Mouse (Mus musculus) thymus, adult 2 months (tissue): Measurements from ENCODE around the gene Mfap4. TPM values are rescaled to one million over a fixed set of nuclear protein-coding genes. Genes with fewer than 3 reads are reported as not detected.

Source experiments
- DNase-seq: peaks from one replicate; pipeline ENCODE4 v3.0.0; 2021
- H3K27ac ChIP-seq: fragments of 200-500 bp; 2 replicates; pipeline ENCODE4 v1.5.1; 2012; ENCODE audit warnings: low read length, control low read depth; ENCODE audit not compliant: control insufficient read depth, insufficient read depth
- H3K27me3 ChIP-seq: fragments of 200-500 bp; 2 replicates; pipeline ENCODE4 v1.6.1; 2012; ENCODE audit warnings: mild to moderate bottlenecking, low read length, moderate library complexity, mixed read lengths; ENCODE audit not compliant: control insufficient read depth, insufficient read depth
- H3K36me3 ChIP-seq: fragments of 200-500 bp; 2 replicates; pipeline ENCODE4 v1.6.1; 2012; ENCODE audit warnings: mild to moderate bottlenecking, low read length, moderate library complexity; ENCODE audit not compliant: control insufficient read depth, insufficient read depth
- H3K4me1 ChIP-seq: fragments of 200-500 bp; replicated peaks from 2 replicates; pipeline ENCODE4 v1.6.1; 2012; ENCODE audit warnings: low read length; ENCODE audit not compliant: control insufficient read depth, insufficient read depth
- H3K4me3 ChIP-seq: fragments of 200-500 bp; 2 replicates; pipeline ENCODE4 v1.5.1; 2012; ENCODE audit warnings: mild to moderate bottlenecking, low read length, control low read depth, moderate library complexity; ENCODE audit not compliant: control insufficient read depth, insufficient read depth
- CTCF ChIP-seq: fragments of 200-500 bp; IDR thresholded peaks from 2 replicates; pipeline ENCODE4 v1.5.1; 2012; ENCODE audit warnings: mild to moderate bottlenecking, control low read depth, low read length, moderate library complexity, borderline replicate concordance; ENCODE audit not compliant: control insufficient read depth, poor library complexity, insufficient read depth; ENCODE audit errors: extremely low read depth
- POLR2A ChIP-seq: fragments of 200-500 bp; IDR thresholded peaks from 2 replicates; pipeline ENCODE4 v1.6.1; 2012; ENCODE audit warnings: mild to moderate bottlenecking, low read length, control low read depth, moderate library complexity; ENCODE audit not compliant: control insufficient read depth, poor library complexity, insufficient read depth; ENCODE audit errors: extremely low read depth
- WGBS: fragments of 180-500 bp; shearing (Covaris S2); methylation state at CpG from one replicate; pipeline ENCODE4 v1.1.7; 2018; 5-methylcytosine and 5-hydroxymethylcytosine counted together
- polyA plus RNA-seq: library from polyadenylated mRNA; depleted of rRNA; stranded (reverse); fragments of >200 nt; gene quantifications from 2 replicates; pipeline ENCODE4 v1.2.3, GENCODE M21; 2012

The Mfap4 gene
- polyA plus RNA-seq, 1 experiment: 21.9 TPM

GRCm38 (mm10) chr11:61447296-61447695 lies 37.9 kb upstream of the Mfap4 start:
- Histone ChIP-seq H3K27ac (no peak overlapping the region), H3K4me3 (no peak overlapping the region), H3K36me3 (no peaks in the 10 kb centered on the region), H3K4me1 (no peaks in the 10 kb centered on the region), H3K27me3 (no peaks in the 10 kb centered on the region)
- no peak for DNase-seq
- TF ChIP-seq POLR2A: no peak
- no peak for TF ChIP-seq CTCF
- WGBS: 87% methylated on average over 8 of the region's 8 CpGs

- no peak overlapping the region for H3K4me3 ChIP-seq
- 76% methylated on average over 5 of the region's 5 CpGs for WGBS
- H3K27me3 ChIP-seq: no peaks in the 10 kb centered on the region
- H3K27ac ChIP-seq: no peak overlapping the region
- no peaks in the 10 kb centered on the region for H3K4me1 ChIP-seq
- H3K36me3 ChIP-seq: no peaks in the 10 kb centered on the region
- TF ChIP-seq CTCF: no peak
- no peak for TF ChIP-seq POLR2A
- DNase-seq: no peak
These were observed 37.2 kb upstream of the Mfap4 start for GRCm38 (mm10) chr11:61448041-61448440.

GRCm38 (mm10) chr11:61448599-61449225 lies 36.5 kb upstream of the Mfap4 start:
- TF ChIP-seq CTCF (no peak), POLR2A (no peak)
- Histone ChIP-seq H3K27me3 (no peaks in the 10 kb centered on the region; the same call in 1 of the 2 replicates), H3K4me3 (no peak overlapping the region), H3K36me3 (no peaks in the 10 kb centered on the region), H3K4me1 (no peaks in the 10 kb centered on the region), H3K27ac (no peak overlapping the region)
- 88% methylated on average over 9 of the region's 9 CpGs for WGBS
- DNase-seq: no peak

GRCm38 (mm10) chr11:61449499-61450292 lies 35.5 kb upstream of the Mfap4 start:
- Histone ChIP-seq H3K27me3 (no peaks in the 10 kb centered on the region; the same call in 1 of the 2 replicates), H3K4me3 (no peak overlapping the region), H3K27ac (no peak overlapping the region), H3K36me3 (no peaks in the 10 kb centered on the region), H3K4me1 (no peaks in the 10 kb centered on the region)
- 66% methylated on average over 24 of the region's 24 CpGs for WGBS
- TF ChIP-seq CTCF: no peak
- no peak for TF ChIP-seq POLR2A
- peak; percentile 9 for DNase-seq

GRCm38 (mm10) chr11:61464071-61464470 lies 21.2 kb upstream of the Mfap4 start:
- no peak for DNase-seq
- Histone ChIP-seq H3K27me3 (no peaks in the 10 kb centered on the region), H3K27ac (no peak overlapping the region), H3K4me1 (no peaks in the 10 kb centered on the region), H3K4me3 (no peak overlapping the region), H3K36me3 (no peaks in the 10 kb centered on the region)
- TF ChIP-seq POLR2A (no peak), CTCF (no peak)
- WGBS: 86% methylated on average over 2 of the region's 2 CpGs

GRCm38 (mm10) chr11:61465422-61465821 lies 19.8 kb upstream of the Mfap4 start:
- TF ChIP-seq CTCF: no peak
- no peak for TF ChIP-seq POLR2A
- 82% methylated on average over 4 of the region's 4 CpGs for WGBS

More at GRCm38 (mm10) chr11:61465422-61465821, 19.8 kb upstream of the Mfap4 start:
- Histone ChIP-seq H3K4me1 (no peaks in the 10 kb centered on the region), H3K4me3 (no peak overlapping the region), H3K27me3 (no peaks in the 10 kb centered on the region), H3K36me3 (no peaks in the 10 kb centered on the region), H3K27ac (no peak overlapping the region)
- DNase-seq: no peak
